Mouse (Mus musculus): ENCODE results near the gene Oas1f. TPM values are rescaled to one million over a fixed set of nuclear protein-coding genes. Genes with fewer than 3 reads are reported as not detected.
A peak's percentile ranks its signal among the peaks of the same experiment; 100 is the strongest.
"Not testable (repeated sequence)": the region's sequence is repeated elsewhere in the genome, so short reads cannot be mapped to it uniquely, and the experiment has no call there.

Oas1f gene
- total and polyA plus RNA-seq, 2 experiments: not detected

- H3K79me2 ChIP-seq (ENCODE audit: control insufficient read depth, insufficient read depth, low read length): no peaks in the 10 kb centered on the region
- no peaks in the 10 kb centered on the region; the same call in 1 of the 2 replicates for H3K27me3 ChIP-seq (ENCODE audit: control insufficient read depth, insufficient read depth, low read length)
- H3K27ac ChIP-seq (replicated peaks; ENCODE audit: insufficient read depth, low read depth, low read length): no peak overlapping the region
- WGBS: 55% methylated on average over 3 of the region's 3 CpGs
- TF ChIP-seq POLR2A (IDR thresholded peaks at IDR 0.05; ENCODE audit: extremely low read depth, insufficient read depth, low read length): no peak
- TF ChIP-seq CTCF (IDR thresholded peaks at IDR 0.05; ENCODE audit: low read depth, low read length): no peak
- H3K4me3 ChIP-seq (ENCODE audit: insufficient read depth, low read depth, low read length): no peak overlapping the region
- H3K4me1 ChIP-seq (ENCODE audit: control insufficient read depth, insufficient read depth, low read length): no peaks in the 10 kb centered on the region
- no peaks in the 10 kb centered on the region for H3K36me3 ChIP-seq (ENCODE audit: control insufficient read depth, insufficient read depth, low read length)
- H3K9ac ChIP-seq (ENCODE audit: low read depth, low read length): no peak overlapping the region
- DNase-seq (ENCODE audit: extremely low read depth, low read depth, low spot score): no peak
These were observed 43.8 kb downstream of the Oas1f start for GRCm38 (mm10) chr5:120890991-120891390.

GRCm38 (mm10) chr5:120891566-120892242, 44.5 kb downstream of the Oas1f start:
- not testable (repeated sequence) for H3K27ac ChIP-seq (replicated peaks; ENCODE audit: insufficient read depth, low read depth, low read length); H3K27me3 ChIP-seq (ENCODE audit: control insufficient read depth, insufficient read depth, low read length); H3K79me2 ChIP-seq (ENCODE audit: control insufficient read depth, insufficient read depth, low read length); H3K9ac ChIP-seq (ENCODE audit: low read depth, low read length); H3K4me3 ChIP-seq (ENCODE audit: insufficient read depth, low read depth, low read length); H3K36me3 ChIP-seq (ENCODE audit: control insufficient read depth, insufficient read depth, low read length); H3K4me1 ChIP-seq (ENCODE audit: control insufficient read depth, insufficient read depth, low read length)
- peak; percentile 39 for DNase-seq (ENCODE audit: extremely low read depth, low read depth, low spot score)
- 83% methylated on average over 2 of the region's 2 CpGs for WGBS

GRCm38 (mm10) chr5:120892243-120892660, 45.1 kb downstream of the Oas1f start:
- WGBS: 79% methylated on average over 2 of the region's 2 CpGs
- TF ChIP-seq CTCF (IDR thresholded peaks at IDR 0.05; ENCODE audit: low read depth, low read length) (no peak), POLR2A (IDR thresholded peaks at IDR 0.05; ENCODE audit: extremely low read depth, insufficient read depth, low read length) (no peak)

GRCm38 (mm10) chr5:120893866-120894265, 46.7 kb downstream of the Oas1f start:
- DNase-seq (ENCODE audit: extremely low read depth, low read depth, low spot score): not testable (repeated sequence)
- 89% methylated on average over 4 of the region's 4 CpGs for WGBS

More at GRCm38 (mm10) chr5:120892243-120892660, 45.1 kb downstream of the Oas1f start:
- no peak overlapping the region for H3K27ac ChIP-seq (replicated peaks; ENCODE audit: insufficient read depth, low read depth, low read length)
- no peaks in the 10 kb centered on the region for H3K4me1 ChIP-seq (ENCODE audit: control insufficient read depth, insufficient read depth, low read length)
- no peak for DNase-seq (ENCODE audit: extremely low read depth, low read depth, low spot score)
- no peaks in the 10 kb centered on the region for H3K79me2 ChIP-seq (ENCODE audit: control insufficient read depth, insufficient read depth, low read length)
- H3K36me3 ChIP-seq (ENCODE audit: control insufficient read depth, insufficient read depth, low read length): no peaks in the 10 kb centered on the region
- no peaks in the 10 kb centered on the region for H3K27me3 ChIP-seq (ENCODE audit: control insufficient read depth, insufficient read depth, low read length)
- H3K4me3 ChIP-seq (ENCODE audit: insufficient read depth, low read depth, low read length): no peak overlapping the region
- H3K9ac ChIP-seq (ENCODE audit: low read depth, low read length): no peak overlapping the region

DNA sequence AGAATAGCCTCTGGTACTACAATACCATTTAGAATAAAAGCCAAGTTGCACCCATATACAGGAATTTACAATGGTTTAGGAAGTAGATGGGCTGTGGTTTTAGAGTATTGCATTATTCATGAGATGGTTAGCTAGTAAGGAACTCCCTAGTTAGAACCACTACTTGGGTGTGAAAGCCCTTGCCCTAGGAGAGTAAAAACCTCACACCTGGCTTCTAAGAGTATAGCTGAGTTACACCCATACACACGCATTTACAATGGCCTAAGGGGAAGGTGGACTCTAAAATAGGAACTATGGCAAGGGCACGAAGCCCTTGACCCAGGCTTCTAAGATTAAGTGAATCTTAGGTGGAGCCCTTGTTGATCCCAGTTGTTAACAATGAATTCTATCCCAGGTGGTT, 47.5 kb downstream of the Oas1f start:
- DNase-seq (ENCODE audit: extremely low read depth, low read depth, low spot score); H3K4me3 ChIP-seq (ENCODE audit: insufficient read depth, low read depth, low read length); H3K27ac ChIP-seq (replicated peaks; ENCODE audit: insufficient read depth, low read depth, low read length); H3K9ac ChIP-seq (ENCODE audit: low read depth, low read length); H3K4me1 ChIP-seq (ENCODE audit: control insufficient read depth, insufficient read depth, low read length); H3K36me3 ChIP-seq (ENCODE audit: control insufficient read depth, insufficient read depth, low read length); H3K27me3 ChIP-seq (ENCODE audit: control insufficient read depth, insufficient read depth, low read length); H3K79me2 ChIP-seq (ENCODE audit: control insufficient read depth, insufficient read depth, low read length): not testable (repeated sequence)
- 55% methylated on average over 2 of the region's 2 CpGs for WGBS

More at GRCm38 (mm10) chr5:120893866-120894265, 46.7 kb downstream of the Oas1f start:
- not testable (repeated sequence) for H3K9ac ChIP-seq (ENCODE audit: low read depth, low read length); H3K27me3 ChIP-seq (ENCODE audit: control insufficient read depth, insufficient read depth, low read length); H3K27ac ChIP-seq (replicated peaks; ENCODE audit: insufficient read depth, low read depth, low read length); H3K36me3 ChIP-seq (ENCODE audit: control insufficient read depth, insufficient read depth, low read length); H3K4me3 ChIP-seq (ENCODE audit: insufficient read depth, low read depth, low read length); H3K4me1 ChIP-seq (ENCODE audit: control insufficient read depth, insufficient read depth, low read length); H3K79me2 ChIP-seq (ENCODE audit: control insufficient read depth, insufficient read depth, low read length)

- Histone ChIP-seq H3K9ac (ENCODE audit: low read depth, low read length) (no peak overlapping the region), H3K4me1 (ENCODE audit: control insufficient read depth, insufficient read depth, low read length) (no peaks in the 10 kb centered on the region), H3K4me3 (ENCODE audit: insufficient read depth, low read depth, low read length) (no peak overlapping the region), H3K79me2 (ENCODE audit: control insufficient read depth, insufficient read depth, low read length) (no peaks in the 10 kb centered on the region), H3K27me3 (ENCODE audit: control insufficient read depth, insufficient read depth, low read length) (no peaks in the 10 kb centered on the region), H3K36me3 (ENCODE audit: control insufficient read depth, insufficient read depth, low read length) (0 out of 2 replicates have a peak, but pooled peaks cover under 1% of the 10 kb centered on the region), H3K27ac (replicated peaks; ENCODE audit: insufficient read depth, low read depth, low read length) (no peak overlapping the region)
- no peak for TF ChIP-seq CTCF (IDR thresholded peaks at IDR 0.05; ENCODE audit: low read depth, low read length)
- TF ChIP-seq POLR2A (IDR thresholded peaks at IDR 0.05; ENCODE audit: extremely low read depth, insufficient read depth, low read length): no peak
- 82% methylated on average over 11 of the region's 11 CpGs for WGBS
- DNase-seq (ENCODE audit: extremely low read depth, low read depth, low spot score): no peak
These were observed 48.2 kb downstream of the Oas1f start for GRCm38 (mm10) chr5:120895231-120895900.

Data from liver, adult 2 months (tissue).